Mouse (Mus musculus) frontal cortex, postnatal 36 days (tissue): ENCODE results near the gene Dnajc15.

Experiments used
- DNase-seq, 2 experiments: peaks; one replicate each; pipeline ENCODE4 v3.0.0; 2022; ENCODE audit warnings: low spot score in 2 of 2

Dnajc15 gene

DNA sequence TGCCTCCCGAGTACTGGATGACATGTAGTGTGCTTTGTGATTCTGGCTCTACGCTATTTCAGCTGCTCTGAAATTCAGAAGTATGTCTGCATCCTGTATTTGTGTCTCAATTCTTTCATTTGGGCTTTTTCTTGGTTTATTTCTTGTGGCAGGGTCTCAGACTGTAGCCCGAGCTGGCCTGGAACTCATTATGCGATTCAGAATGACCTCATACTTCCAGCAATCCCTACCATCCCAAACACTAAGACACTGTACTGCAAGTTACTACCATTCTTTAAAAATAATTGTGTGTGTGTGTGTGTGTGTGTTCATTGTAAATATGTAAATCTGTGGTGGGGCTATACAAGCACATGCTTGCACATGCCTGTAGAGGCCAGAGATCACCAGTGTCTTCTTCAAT, 78.4 kb downstream of the Dnajc15 start:
- DNase-seq = no peak

DNA sequence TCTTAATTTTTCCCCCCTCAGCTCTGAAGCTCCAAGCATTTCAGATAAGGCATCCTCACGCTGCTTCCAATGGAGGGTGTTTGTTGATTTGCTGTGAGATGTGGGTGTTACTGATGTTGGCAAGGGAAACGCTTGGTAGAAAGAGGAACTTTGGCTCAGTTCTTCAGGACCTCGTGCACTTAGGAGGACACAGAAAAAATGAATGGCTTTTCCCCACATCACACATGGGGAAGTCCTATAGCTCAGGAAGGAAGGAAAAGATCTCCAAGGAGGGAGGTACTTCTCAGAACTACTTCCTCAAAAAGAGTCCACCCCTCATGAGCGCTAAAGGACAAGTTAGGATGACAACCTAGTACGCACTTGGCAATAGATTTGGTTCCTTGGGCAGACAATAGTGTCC, 79.7 kb downstream of the Dnajc15 start:
- no peak for DNase-seq

DNA sequence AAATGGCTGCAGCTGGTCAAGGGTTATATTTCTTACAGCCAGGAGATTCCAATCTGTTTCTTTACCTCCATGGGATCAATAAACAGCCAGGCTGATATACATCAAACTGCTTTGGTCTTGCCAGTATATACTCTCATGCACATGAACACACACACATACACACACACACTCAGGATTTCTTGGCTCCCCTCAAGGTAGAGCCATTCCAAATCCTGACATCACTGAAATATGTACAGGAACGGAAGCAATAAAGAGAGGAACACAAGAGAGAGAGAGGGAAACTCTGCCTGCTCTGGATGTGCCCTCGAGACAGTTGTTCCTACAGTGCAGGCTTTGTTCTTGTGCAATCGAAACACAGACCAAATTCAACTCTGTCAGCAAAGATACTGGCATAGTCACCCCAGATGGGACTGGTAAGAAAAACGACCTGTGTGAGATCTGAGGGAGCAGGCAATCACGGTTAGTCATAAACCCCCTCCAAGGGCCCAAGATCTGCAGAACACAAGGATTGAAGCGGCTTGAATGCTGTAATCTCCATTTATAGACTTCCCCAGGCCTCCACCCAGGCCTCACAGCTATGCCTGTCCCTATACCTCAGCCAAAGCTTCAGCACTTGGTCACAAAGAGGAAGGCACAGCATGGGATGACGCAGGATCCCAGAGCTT, 80.5 kb downstream of the Dnajc15 start:
- no peak for DNase-seq

DNA sequence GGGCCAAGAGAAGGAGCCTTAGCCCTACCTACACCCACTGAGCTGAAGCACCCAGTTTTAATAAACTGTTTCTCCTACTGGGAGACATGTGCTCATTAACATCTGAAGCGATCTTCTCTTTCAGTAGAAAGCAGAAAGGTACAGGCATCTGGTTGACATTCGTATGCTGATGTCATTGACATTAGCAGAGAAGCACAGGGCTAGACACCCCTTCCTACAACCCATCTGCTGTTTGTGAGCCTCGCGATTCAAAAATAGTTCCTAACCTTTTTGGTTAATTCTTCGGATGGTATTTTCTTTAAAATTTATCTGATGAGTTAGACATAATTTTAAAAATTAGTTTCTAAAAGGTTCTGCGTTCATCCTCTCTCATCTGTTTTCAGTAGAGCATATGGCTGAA, 81.9 kb downstream of the Dnajc15 start:
- DNase-seq = no peak

DNA sequence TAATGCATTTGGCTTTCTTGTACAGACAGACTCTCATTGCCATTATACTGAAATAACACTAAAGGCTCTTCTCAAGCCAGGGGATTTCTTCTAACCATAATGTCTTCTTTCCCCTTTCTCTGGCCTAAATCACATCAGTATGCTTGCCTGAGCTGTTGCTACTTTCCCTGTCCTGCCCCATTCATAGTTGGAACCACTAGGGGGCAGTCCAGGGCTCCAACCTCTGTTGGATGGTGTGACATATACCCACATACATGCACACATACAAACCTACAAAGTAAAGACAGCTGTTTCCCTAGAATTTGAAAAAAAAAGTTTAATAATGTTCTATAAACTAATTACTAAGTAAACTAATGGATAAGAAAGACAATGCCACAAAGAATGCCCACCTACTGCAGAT, 91.7 kb downstream of the Dnajc15 start:
- DNase-seq = no peak

DNA sequence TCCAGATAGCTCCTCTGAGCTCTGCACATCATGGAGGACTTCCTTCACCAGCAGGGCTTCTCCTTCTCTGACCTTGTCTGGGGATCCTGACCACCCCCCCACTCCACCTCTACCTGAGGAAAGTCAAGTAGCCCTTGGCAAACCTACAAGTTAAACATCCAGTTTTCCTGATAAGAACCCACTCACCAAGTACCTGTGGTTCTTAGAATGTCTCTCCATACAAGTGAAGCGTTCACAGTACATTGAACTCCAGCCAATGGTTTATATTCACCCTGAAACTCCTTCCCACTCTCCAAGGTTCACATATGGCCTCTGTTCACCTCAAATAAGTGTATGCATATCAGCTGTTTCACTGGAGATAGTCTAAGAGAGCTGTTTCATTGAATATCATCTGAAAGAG, 97.6 kb downstream of the Dnajc15 start:
- DNase-seq = no peak

DNA sequence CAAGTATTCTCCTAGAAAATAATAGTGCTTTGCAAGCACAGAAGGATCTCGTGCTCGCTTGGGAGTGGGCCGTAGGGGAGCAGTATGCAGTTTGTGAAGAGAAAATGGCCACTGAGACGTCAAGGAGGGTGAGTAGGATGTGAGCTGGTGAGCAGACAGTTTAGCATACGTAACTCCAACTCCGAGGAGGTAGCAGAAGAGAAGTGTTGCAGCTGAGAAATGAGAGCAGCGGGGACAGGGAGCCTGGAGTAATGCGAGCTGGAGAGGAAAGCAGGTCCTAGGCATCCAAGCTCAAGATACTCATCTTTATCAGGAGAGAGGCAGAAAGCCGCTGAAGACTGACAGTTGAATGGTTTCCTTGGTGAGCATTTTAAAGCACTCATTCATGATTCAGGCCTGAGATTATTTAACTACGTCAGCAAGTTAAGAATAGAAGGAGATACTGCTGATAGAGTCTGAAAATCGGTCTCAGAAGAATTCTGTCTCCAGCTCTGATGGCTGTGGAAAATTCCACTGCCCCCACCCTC, 98.9 kb downstream of the Dnajc15 start:
- peak; percentile 12 to 17 for DNase-seq

DNA sequence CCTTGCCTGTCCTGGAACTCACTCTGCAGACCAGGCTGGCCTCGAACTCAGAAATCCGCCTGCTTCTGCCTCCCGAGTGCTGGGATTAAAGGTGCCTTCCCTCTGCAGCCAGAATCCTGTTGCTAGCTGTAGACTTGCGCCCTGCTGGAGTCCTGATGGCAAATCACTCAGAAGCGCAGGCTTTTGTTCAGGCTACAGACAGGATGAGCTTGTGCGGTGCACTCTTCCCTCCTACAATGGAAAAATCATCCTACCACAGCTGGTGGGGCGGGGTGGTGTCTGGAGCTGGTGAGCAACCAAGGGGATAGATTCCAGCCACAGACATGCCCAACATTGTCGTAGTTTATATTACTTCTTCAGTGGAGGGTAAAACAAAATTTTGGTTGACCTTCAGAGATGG, 101.6 kb downstream of the Dnajc15 start:
- no peak for DNase-seq

DNA sequence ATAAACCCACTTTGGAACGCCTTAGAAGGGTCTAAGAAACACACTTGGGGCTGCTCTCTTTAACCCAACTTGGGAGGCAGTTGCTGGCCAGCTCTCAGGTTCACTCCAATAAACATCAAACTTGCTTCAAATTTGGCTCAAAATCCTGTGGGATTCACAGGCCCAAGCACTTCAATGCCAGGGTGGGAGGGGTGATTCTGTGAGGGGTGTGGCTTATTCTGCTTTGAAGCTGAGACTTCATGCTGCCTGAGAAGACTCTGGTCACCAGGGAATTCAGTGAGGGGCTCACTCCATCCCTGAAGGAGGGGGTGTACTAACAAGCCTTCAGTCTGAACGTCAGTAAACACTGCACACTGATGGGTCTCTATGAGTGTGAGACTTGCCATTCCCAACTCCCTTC, 103.3 kb downstream of the Dnajc15 start:
- no peak for DNase-seq
